Mouse (Mus musculus): ENCODE results near the gene Klk5. TPM values are rescaled to one million over a fixed set of nuclear protein-coding genes. Genes with fewer than 3 reads are reported as not detected.

Gene Klk5
- polyA plus RNA-seq, 2 experiments = not detected

DNA sequence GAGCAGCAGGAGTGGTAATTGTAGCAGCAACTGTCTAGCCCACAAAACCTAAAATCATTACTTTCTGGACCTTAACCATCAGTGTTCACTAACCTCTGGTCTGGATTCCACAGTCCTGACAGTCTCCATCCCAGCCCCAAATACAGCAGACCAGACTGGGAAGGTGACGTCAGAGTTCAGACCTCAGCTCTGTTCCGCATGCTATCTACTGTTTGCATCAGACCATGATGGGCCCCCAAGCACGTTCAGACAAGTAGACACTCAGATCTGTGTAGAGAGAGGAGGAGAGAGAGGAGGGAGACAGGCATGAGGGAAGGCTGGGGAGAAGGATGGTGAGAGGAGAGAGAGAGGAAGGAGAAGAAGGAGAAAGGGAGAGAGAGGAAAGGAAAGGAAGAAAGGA is 50.0 kb downstream of the Klk5 start:
- H3K9me3 ChIP-seq (ENCODE audit: control insufficient read depth, low read length) = no peaks in the 10 kb centered on the region
- H3K4me2 ChIP-seq (ENCODE audit: low read depth) = no peak overlapping the region
- no peak overlapping the region for H3K4me3 ChIP-seq (ENCODE audit: insufficient read depth in 1 of 2, low read depth in 2 of 2, low read length in 2 of 2)
- H3K4me1 ChIP-seq (replicated peaks; ENCODE audit: control insufficient read depth in 2 of 2, insufficient read depth in 2 of 2, low read length in 1 of 2) = no peaks in the 10 kb centered on the region
- WGBS (ENCODE audit: insufficient replicate concordance) = 31% methylated on average over 3 of the region's 3 CpGs
- no peak overlapping the region for H3K27ac ChIP-seq
- DNase-seq (ENCODE audit: low read depth in 3 of 3, low spot score in 3 of 3) = no peak
- no peak for ATAC-seq (ENCODE audit: insufficient read depth)
- H3K36me3 ChIP-seq (replicated peaks; ENCODE audit: control insufficient read depth, insufficient read depth, low read depth) = no peaks in the 10 kb centered on the region
- TF ChIP-seq EP300 (IDR thresholded peaks at IDR 0.05; ENCODE audit: low read depth) = no peak
- no peak for TF ChIP-seq CTCF (IDR thresholded peaks at IDR 0.05; ENCODE audit: low read depth)
- H3K9ac ChIP-seq (replicated peaks) = no peak overlapping the region
- H3K27me3 ChIP-seq (ENCODE audit: control insufficient read depth, insufficient read depth, low read length) = no peaks in the 10 kb centered on the region

DNA sequence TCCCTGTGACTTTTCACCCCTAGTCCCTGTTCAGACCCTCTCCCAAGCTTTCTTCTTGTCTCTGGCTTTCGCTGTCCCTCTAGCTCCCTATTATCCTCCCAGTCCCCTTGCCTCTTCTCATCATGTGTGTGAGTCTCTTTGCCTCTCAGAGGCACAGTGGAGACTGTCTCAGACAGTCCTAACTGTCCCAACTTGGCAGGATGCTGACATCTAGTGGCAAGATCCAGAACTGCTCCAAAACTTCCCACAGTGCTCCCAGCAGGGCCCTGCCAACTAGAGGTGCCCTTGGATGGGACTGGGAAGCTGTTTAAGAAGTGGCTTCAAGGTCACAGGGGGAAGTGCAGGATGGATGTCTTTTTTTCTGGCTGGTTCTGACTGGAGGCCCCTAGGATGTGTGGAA is 53.1 kb downstream of the Klk5 start:
- 0% methylated on average over 1 of the region's 1 CpGs for WGBS (ENCODE audit: insufficient replicate concordance)
- DNase-seq (ENCODE audit: low read depth in 3 of 3, low spot score in 3 of 3) = peak; percentile 22 to 28 (median 24)

More for the DNA sequence above, 53.1 kb downstream of the Klk5 start:
- Histone ChIP-seq H3K27me3 (ENCODE audit: control insufficient read depth, insufficient read depth, low read length) (no peaks in the 10 kb centered on the region), H3K36me3 (replicated peaks; ENCODE audit: control insufficient read depth, insufficient read depth, low read depth) (no peaks in the 10 kb centered on the region), H3K4me2 (ENCODE audit: low read depth) (no peak overlapping the region), H3K9me3 (ENCODE audit: control insufficient read depth, low read length) (no peaks in the 10 kb centered on the region), H3K27ac (no peak overlapping the region), H3K4me1 (replicated peaks; ENCODE audit: control insufficient read depth in 2 of 2, insufficient read depth in 2 of 2, low read length in 1 of 2) (no peaks in the 10 kb centered on the region), H3K4me3 (ENCODE audit: insufficient read depth in 1 of 2, low read depth in 2 of 2, low read length in 2 of 2) (no peak overlapping the region), H3K9ac (replicated peaks) (no peak overlapping the region)
- TF ChIP-seq CTCF (IDR thresholded peaks at IDR 0.05; ENCODE audit: low read depth) = peak; percentile 86
- TF ChIP-seq EP300 (IDR thresholded peaks at IDR 0.05; ENCODE audit: low read depth) = no peak
- no peak for ATAC-seq (ENCODE audit: insufficient read depth)

Other genes with a start within 250 kb of the Klk5 start
- gene Zfp819, start 234.8 kb upstream of the Klk5 start, polyA plus RNA-seq (2012; rRNA removed) = 0.07 TPM in 1 of 2 replicates, not detected in the other
- gene Zfp819, start 234.8 kb upstream of the Klk5 start, polyA plus RNA-seq (2014; fragmentation: Nextera tagmentation; extraction: Ambion mirVana) = not detected in 2 replicates
- gene Ceacam18, start 207.3 kb upstream of the Klk5 start, polyA plus RNA-seq (2012; rRNA removed) = not detected in 2 replicates
- gene Ceacam18, start 207.3 kb upstream of the Klk5 start, polyA plus RNA-seq (2014; fragmentation: Nextera tagmentation; extraction: Ambion mirVana) = 0.08 TPM in 1 of 2 replicates, not detected in the other
- 1.5 and 1.6 TPM in 2 replicates for gene Siglece, start 181.8 kb upstream of the Klk5 start, polyA plus RNA-seq (2012; rRNA removed)
- gene Siglece, start 181.8 kb upstream of the Klk5 start, polyA plus RNA-seq (2014; fragmentation: Nextera tagmentation; extraction: Ambion mirVana) = 1.1 and 2.0 TPM in 2 replicates
- 3.1 and 3.2 TPM in 2 replicates for gene Ctu1, start 170.0 kb upstream of the Klk5 start, polyA plus RNA-seq (2012; rRNA removed)
- 2.2 TPM in 2 replicates for gene Ctu1, start 170.0 kb upstream of the Klk5 start, polyA plus RNA-seq (2014; fragmentation: Nextera tagmentation; extraction: Ambion mirVana)
- gene Klk14, start 151.6 kb upstream of the Klk5 start, polyA plus RNA-seq (2012; rRNA removed) = 0.04 and 0.05 TPM in 2 replicates
- gene Klk14, start 151.6 kb upstream of the Klk5 start, polyA plus RNA-seq (2014; fragmentation: Nextera tagmentation; extraction: Ambion mirVana) = not detected in 2 replicates
- 0.02 and 0.04 TPM in 2 replicates for gene Klk13, start 129.4 kb upstream of the Klk5 start, polyA plus RNA-seq (2012; rRNA removed)
- gene Klk13, start 129.4 kb upstream of the Klk5 start, polyA plus RNA-seq (2014; fragmentation: Nextera tagmentation; extraction: Ambion mirVana) = 0.06 TPM in 1 of 2 replicates, not detected in the other
- gene Klk12, start 73.1 kb upstream of the Klk5 start, polyA plus RNA-seq (2012; rRNA removed) = not detected in 2 replicates
- not detected in 2 replicates for gene Klk12, start 73.1 kb upstream of the Klk5 start, polyA plus RNA-seq (2014; fragmentation: Nextera tagmentation; extraction: Ambion mirVana)
- not detected in 2 replicates for gene Klk11, start 67.4 kb upstream of the Klk5 start, polyA plus RNA-seq (2012; rRNA removed)
- not detected in 2 replicates for gene Klk11, start 67.4 kb upstream of the Klk5 start, polyA plus RNA-seq (2014; fragmentation: Nextera tagmentation; extraction: Ambion mirVana)
- 0.02 and 0.10 TPM in 2 replicates for gene Klk10, start 60.9 kb upstream of the Klk5 start, polyA plus RNA-seq (2012; rRNA removed)
- gene Klk10, start 60.9 kb upstream of the Klk5 start, polyA plus RNA-seq (2014; fragmentation: Nextera tagmentation; extraction: Ambion mirVana) = not detected in 2 replicates
- not detected in 2 replicates for gene Klk9, start 50.1 kb upstream of the Klk5 start, polyA plus RNA-seq (2012; rRNA removed)
- not detected in 2 replicates for gene Klk9, start 50.1 kb upstream of the Klk5 start, polyA plus RNA-seq (2014; fragmentation: Nextera tagmentation; extraction: Ambion mirVana)
- gene Klk8, start 44.4 kb upstream of the Klk5 start, polyA plus RNA-seq (2012; rRNA removed) = 4.6 and 5.0 TPM in 2 replicates
- 8.4 and 10.0 TPM in 2 replicates for gene Klk8, start 44.4 kb upstream of the Klk5 start, polyA plus RNA-seq (2014; fragmentation: Nextera tagmentation; extraction: Ambion mirVana)
- 0.02 TPM in 1 of 2 replicates, not detected in the other for gene Klk7, start 30.7 kb upstream of the Klk5 start, polyA plus RNA-seq (2012; rRNA removed)
- gene Klk7, start 30.7 kb upstream of the Klk5 start, polyA plus RNA-seq (2014; fragmentation: Nextera tagmentation; extraction: Ambion mirVana) = not detected in 2 replicates
- not detected in 2 replicates for gene Klk6, start 17.5 kb upstream of the Klk5 start, polyA plus RNA-seq (2012; rRNA removed)
- not detected in 2 replicates for gene Klk6, start 17.5 kb upstream of the Klk5 start, polyA plus RNA-seq (2014; fragmentation: Nextera tagmentation; extraction: Ambion mirVana)
- not detected in 2 replicates for gene Klk4, start 39.2 kb downstream of the Klk5 start, polyA plus RNA-seq (2012; rRNA removed)
- gene Klk4, start 39.2 kb downstream of the Klk5 start, polyA plus RNA-seq (2014; fragmentation: Nextera tagmentation; extraction: Ambion mirVana) = not detected in 2 replicates
- gene Klk15, start 91.8 kb downstream of the Klk5 start, polyA plus RNA-seq (2012; rRNA removed) = not detected in 2 replicates
- gene Klk15, start 91.8 kb downstream of the Klk5 start, polyA plus RNA-seq (2014; fragmentation: Nextera tagmentation; extraction: Ambion mirVana) = not detected in 2 replicates
- not detected in 2 replicates for gene Klk1b8, start 108.7 kb downstream of the Klk5 start, polyA plus RNA-seq (2012; rRNA removed)
- gene Klk1b8, start 108.7 kb downstream of the Klk5 start, polyA plus RNA-seq (2014; fragmentation: Nextera tagmentation; extraction: Ambion mirVana) = not detected in 2 replicates
- gene Klk1b1, start 124.8 kb downstream of the Klk5 start, polyA plus RNA-seq (2012; rRNA removed) = not detected in 2 replicates
- not detected in 2 replicates for gene Klk1b1, start 124.8 kb downstream of the Klk5 start, polyA plus RNA-seq (2014; fragmentation: Nextera tagmentation; extraction: Ambion mirVana)
- not detected in 2 replicates for gene Klk1b9, start 134.1 kb downstream of the Klk5 start, polyA plus RNA-seq (2012; rRNA removed)
- gene Klk1b9, start 134.1 kb downstream of the Klk5 start, polyA plus RNA-seq (2014; fragmentation: Nextera tagmentation; extraction: Ambion mirVana) = not detected in 2 replicates
- gene Klk1b11, start 153.9 kb downstream of the Klk5 start, polyA plus RNA-seq (2012; rRNA removed) = not detected in 2 replicates
- not detected in 2 replicates for gene Klk1b11, start 153.9 kb downstream of the Klk5 start, polyA plus RNA-seq (2014; fragmentation: Nextera tagmentation; extraction: Ambion mirVana)
- not detected in 2 replicates for gene Klk1b26, start 170.2 kb downstream of the Klk5 start, polyA plus RNA-seq (2012; rRNA removed)
- not detected in 2 replicates for gene Klk1b26, start 170.2 kb downstream of the Klk5 start, polyA plus RNA-seq (2014; fragmentation: Nextera tagmentation; extraction: Ambion mirVana)
- gene Klk1b27, start 210.3 kb downstream of the Klk5 start, polyA plus RNA-seq (2012; rRNA removed) = 0.03 TPM in 1 of 2 replicates, not detected in the other
- not detected in 2 replicates for gene Klk1b27, start 210.3 kb downstream of the Klk5 start, polyA plus RNA-seq (2014; fragmentation: Nextera tagmentation; extraction: Ambion mirVana)